Comparison of ENCODE assay signal across 26 mouse cellular contexts in genomic region chr5:81124483-81124882, GRCm38 (mm10).
DNase-seq lines count a peak whose midpoint lies in the region; ATAC-seq lines count a peak whose summit lies in the region.
"Had no signal": no experiment of that assay in that cellular context is flagged by ENCODE, and none has a peak within 500 bp of the region (broad histone marks: within the 10 kb centered on the region; RNA-seq: fewer than 3 reads in every experiment).

No protein-coding gene starts in this region.

- 37% methylated on average over 4 of the region's 4 CpGs for WGBS in neural tube, embryonic 11.5 days
- 70% methylated on average over 4 of the region's 4 CpGs for WGBS in limb, embryonic 10.5 days
- WGBS in liver, embryonic 11.5 days, result 72% methylated on average over 4 of the region's 4 CpGs

- no peaks in the 10 kb centered on the region for H3K4me1 ChIP-seq in neural tube, embryonic 11.5 days (ENCODE audit: control insufficient read depth, insufficient read depth, low read length)
- peaks cover 8% of the 10 kb centered on the region for H3K4me1 ChIP-seq in limb, embryonic 10.5 days
- no peaks in the 10 kb centered on the region for H3K4me1 ChIP-seq in liver, embryonic 11.5 days (replicated peaks; ENCODE audit: control insufficient read depth, insufficient read depth, low read length)
- H3K4me1 ChIP-seq: embryonic facial prominence, embryonic 12.5 days; embryonic facial prominence, embryonic 15.5 days; heart, embryonic 12.5 days; heart, embryonic 15.5 days had no signal

- H3K27me3 ChIP-seq in neural tube, embryonic 11.5 days (ENCODE audit: control insufficient read depth, insufficient read depth, low read length), result no peaks in the 10 kb centered on the region
- H3K27me3 ChIP-seq in limb, embryonic 10.5 days (ENCODE audit: low read depth, poor library complexity, severe bottlenecking), result no peaks in the 10 kb centered on the region
- no peaks in the 10 kb centered on the region for H3K27me3 ChIP-seq in liver, embryonic 11.5 days (replicated peaks; ENCODE audit: control insufficient read depth, insufficient read depth, low read length)
- H3K27me3 ChIP-seq: embryonic facial prominence, embryonic 12.5 days; embryonic facial prominence, embryonic 15.5 days; heart, embryonic 12.5 days; heart, embryonic 15.5 days had no signal

- no peaks in the 10 kb centered on the region for H3K9me3 ChIP-seq in neural tube, embryonic 11.5 days (ENCODE audit: control insufficient read depth, low read length)
- no peaks in the 10 kb centered on the region for H3K9me3 ChIP-seq in limb, embryonic 10.5 days (replicated peaks)
- no peaks in the 10 kb centered on the region for H3K9me3 ChIP-seq in liver, embryonic 11.5 days (ENCODE audit: control insufficient read depth, low read length)
- H3K9me3 ChIP-seq: embryonic facial prominence, embryonic 12.5 days; embryonic facial prominence, embryonic 15.5 days; heart, embryonic 12.5 days; heart, embryonic 15.5 days; hindbrain, embryonic 10.5 days had no signal

- peak; percentile 38 for DNase-seq in embryo, embryonic 10.5 days (ENCODE audit: low spot score)
- DNase-seq in embryo, embryonic 9.5 days (ENCODE audit: extremely low spot score), result no peak
- DNase-seq in neural tube, embryonic 11.5 days (ENCODE audit: low spot score), result peak; percentile 17
- no peak for DNase-seq in neural tube, embryonic 10.5 days (ENCODE audit: extremely low spot score, low spot score)
- peak; percentile 30 for DNase-seq in brain, adult 2 months (ENCODE audit: low read depth, low spot score)
- peak; percentile 35 for DNase-seq in limb, embryonic 10.5 days (ENCODE audit: low spot score)
- DNase-seq in liver, embryonic 11.5 days (ENCODE audit: low spot score), result no peak
- no peak for DNase-seq in right cerebral cortex, adult 18-20 months
- DNase-seq: adrenal gland, adult 2 months; adrenal gland, postnatal 14 days; cerebellum, adult 18-20 months; cerebellum, adult 9-10 months; cerebellum, postnatal 14 days; forebrain, postnatal 0 days; gastrocnemius, postnatal 25 days; heart, adult 18-20 months; heart, postnatal 10 days; heart, postnatal 36 days had no signal

- H3K36me3 ChIP-seq in neural tube, embryonic 11.5 days (ENCODE audit: control insufficient read depth, insufficient read depth, low read length), result no peaks in the 10 kb centered on the region
- H3K36me3 ChIP-seq in limb, embryonic 10.5 days, result no peaks in the 10 kb centered on the region
- H3K36me3 ChIP-seq in liver, embryonic 11.5 days (ENCODE audit: control insufficient read depth, insufficient read depth, low read length), result no peaks in the 10 kb centered on the region
- H3K36me3 ChIP-seq: embryonic facial prominence, embryonic 12.5 days; embryonic facial prominence, embryonic 15.5 days; heart, embryonic 12.5 days; heart, embryonic 15.5 days; hindbrain, embryonic 10.5 days had no signal

- H3K4me2 ChIP-seq in neural tube, embryonic 11.5 days (ENCODE audit: low read depth), result no peak overlapping the region
- no peak overlapping the region for H3K4me2 ChIP-seq in liver, embryonic 11.5 days
- H3K4me2 ChIP-seq: embryonic facial prominence, embryonic 12.5 days; embryonic facial prominence, embryonic 15.5 days; heart, embryonic 12.5 days; heart, embryonic 15.5 days; hindbrain, embryonic 14.5 days had no signal

- no peak overlapping the region for H3K27ac ChIP-seq in neural tube, embryonic 11.5 days (ENCODE audit: low read depth, low read length)
- no peak overlapping the region for H3K27ac ChIP-seq in limb, embryonic 10.5 days
- H3K27ac ChIP-seq in liver, embryonic 11.5 days (ENCODE audit: low read depth, low read length), result no peak overlapping the region
- H3K27ac ChIP-seq: embryonic facial prominence, embryonic 12.5 days; embryonic facial prominence, embryonic 15.5 days; heart, embryonic 15.5 days; hindbrain, embryonic 10.5 days; hindbrain, embryonic 14.5 days had no signal

- H3K9ac ChIP-seq in neural tube, embryonic 11.5 days (ENCODE audit: low read length), result no peak overlapping the region
- H3K9ac ChIP-seq in liver, embryonic 11.5 days (ENCODE audit: low read depth, low read length), result no peak overlapping the region
- H3K9ac ChIP-seq: embryonic facial prominence, embryonic 12.5 days; embryonic facial prominence, embryonic 15.5 days; forebrain, postnatal 0 days; heart, embryonic 12.5 days; heart, embryonic 15.5 days; hindbrain, embryonic 14.5 days had no signal

- no peak for ATAC-seq in neural tube, embryonic 11.5 days (ENCODE audit: insufficient read depth, low FRiP score, low TSS enrichment)
- no peak for ATAC-seq in liver, embryonic 11.5 days (replicated peaks; ENCODE audit: low FRiP score)
- ATAC-seq: forebrain, embryonic 14.5 days; forebrain, postnatal 0 days; Patski had no signal

- no peak overlapping the region for H3K4me3 ChIP-seq in neural tube, embryonic 11.5 days (ENCODE audit: low read depth, low read length)
- H3K4me3 ChIP-seq in limb, embryonic 10.5 days, result no peak overlapping the region
- no peak overlapping the region for H3K4me3 ChIP-seq in liver, embryonic 11.5 days (ENCODE audit: low read depth, low read length)
- H3K4me3 ChIP-seq: embryonic facial prominence, embryonic 12.5 days; embryonic facial prominence, embryonic 15.5 days; heart, embryonic 12.5 days; heart, embryonic 15.5 days; hindbrain, embryonic 10.5 days had no signal

Comparison
In these comparisons a context has a peak if more than half of its experiments do, and no peak if none do; other contexts are left out.
1. DNase-seq: peak in embryo, embryonic 10.5 days (single experiment), neural tube, embryonic 11.5 days (single experiment), brain, adult 2 months (single experiment) and limb, embryonic 10.5 days (single experiment); none in embryo, embryonic 9.5 days (single experiment), neural tube, embryonic 10.5 days (single experiment), liver, embryonic 11.5 days (single experiment) and right cerebral cortex, adult 18-20 months (single experiment).